Mouse (Mus musculus) erythroblast, adult 5-6 weeks (primary cell): Measurements from ENCODE around the gene Col25a1. TPM values are rescaled to one million over a fixed set of nuclear protein-coding genes. Genes with fewer than 3 reads are reported as not detected.

Experiments
- ATAC-seq: replicated peaks from 2 replicates; pipeline ENCODE4 v1.8.0; 2016; ENCODE audit warnings: moderate number of reproducible peaks, mild to moderate bottlenecking, moderate TSS enrichment, inconsistent platforms; ENCODE audit not compliant: poor library complexity, low FRiP score, severe bottlenecking
- total RNA-seq, 2 experiments: library from RNA; stranded (forward) in 1 of 2; stranded (reverse) in 1 of 2; fragments of 150-400 nt in 1 of 2; fragments of 200-764, 138-1000 nt in 1 of 2; gene quantifications; 2 replicates each; pipeline versions ENCODE4 v1.2.3 to v1.2.4; 2015 to 2017; ENCODE audit warnings: low replicate concordance in 2 of 2

The Col25a1 gene
- total RNA-seq, 2 experiments from 2014 or later: 0.09 TPM; not detected in 1

GRCm38 (mm10) chr3:130418951-130419350 lies 287.6 kb downstream of the Col25a1 start:
- no peak for ATAC-seq

GRCm38 (mm10) chr3:130428796-130429195 lies 297.5 kb downstream of the Col25a1 start:
- no peak for ATAC-seq

DNA sequence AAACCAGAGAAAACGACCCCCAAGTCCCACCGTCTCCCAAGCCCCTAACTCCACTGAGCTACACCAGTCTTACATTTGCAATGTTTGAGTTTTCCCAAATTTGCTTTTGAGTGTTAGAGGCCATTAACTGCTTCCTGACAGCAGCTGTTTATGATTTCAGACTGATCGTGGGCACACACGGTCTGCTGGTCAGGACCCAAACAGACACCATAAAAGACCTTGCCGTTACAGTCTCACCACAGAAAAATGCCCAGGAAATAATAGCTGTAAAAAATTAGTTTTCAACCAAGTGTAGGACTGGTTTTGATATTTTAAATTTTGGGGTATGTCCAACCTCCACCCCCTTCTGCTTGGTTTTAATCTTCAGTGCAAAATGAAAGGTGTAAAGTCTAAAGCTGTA lies 298.8 kb downstream of the Col25a1 start:
- no peak for ATAC-seq

- no peak for ATAC-seq
These were observed 301.5 kb downstream of the Col25a1 start for GRCm38 (mm10) chr3:130432818-130433217.

DNA sequence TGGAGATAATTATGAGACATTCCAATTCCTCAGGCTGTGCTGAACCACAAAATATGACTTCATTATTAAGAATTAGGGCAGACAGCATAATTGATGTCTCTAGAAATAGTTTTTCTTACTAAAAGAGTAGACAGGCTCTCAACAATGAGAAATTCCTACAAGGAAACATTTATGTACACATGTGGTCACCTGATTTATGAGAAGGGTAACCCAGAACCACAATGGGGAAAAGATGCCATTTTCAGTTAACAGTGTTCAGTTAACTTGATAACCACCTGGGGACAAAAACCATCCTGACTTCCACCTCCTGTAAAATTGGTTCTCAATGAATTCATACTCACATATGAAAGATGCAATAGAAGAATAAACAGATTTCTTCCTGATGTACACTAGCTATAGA lies 305.7 kb downstream of the Col25a1 start:
- no peak for ATAC-seq

DNA sequence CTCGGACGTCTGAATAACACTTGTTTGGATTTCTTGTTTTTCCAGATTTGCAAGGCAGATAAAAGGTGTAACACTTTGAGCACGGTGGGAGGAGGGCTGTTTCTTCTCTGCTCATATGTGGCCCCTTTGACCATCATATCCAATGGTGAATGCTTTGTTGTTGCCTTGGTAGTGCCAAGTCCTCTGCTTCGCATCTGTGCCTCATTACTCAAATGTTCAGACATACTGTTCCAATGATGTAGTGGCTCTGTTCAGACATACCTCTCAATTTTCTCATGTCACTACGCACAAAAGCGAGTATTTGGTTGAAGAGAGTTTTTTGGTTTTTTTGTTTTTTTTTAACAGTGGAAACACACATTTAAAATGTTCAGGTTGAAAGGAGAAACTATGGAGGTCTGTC lies 308.5 kb downstream of the Col25a1 start:
- no peak for ATAC-seq

DNA sequence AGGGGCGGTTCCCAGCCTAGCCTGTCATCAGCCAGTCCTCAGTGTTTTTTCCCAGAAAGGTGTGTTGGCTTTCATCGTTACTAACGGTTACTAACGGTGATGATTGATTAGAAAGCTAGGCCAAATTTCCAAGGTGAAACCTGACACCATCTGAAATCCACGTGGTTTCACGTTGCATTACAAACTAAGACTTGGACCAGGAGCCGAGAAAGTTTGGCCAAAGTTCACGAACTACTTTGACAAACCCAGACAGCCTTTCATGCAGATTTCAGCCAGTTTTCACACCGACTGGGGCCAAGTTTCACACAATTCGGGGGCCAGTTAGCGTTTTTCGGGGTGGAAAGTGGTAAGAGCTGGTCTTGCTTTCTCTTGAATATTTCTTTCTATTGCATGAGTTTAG lies 309.4 kb downstream of the Col25a1 start:
- no peak for ATAC-seq

DNA sequence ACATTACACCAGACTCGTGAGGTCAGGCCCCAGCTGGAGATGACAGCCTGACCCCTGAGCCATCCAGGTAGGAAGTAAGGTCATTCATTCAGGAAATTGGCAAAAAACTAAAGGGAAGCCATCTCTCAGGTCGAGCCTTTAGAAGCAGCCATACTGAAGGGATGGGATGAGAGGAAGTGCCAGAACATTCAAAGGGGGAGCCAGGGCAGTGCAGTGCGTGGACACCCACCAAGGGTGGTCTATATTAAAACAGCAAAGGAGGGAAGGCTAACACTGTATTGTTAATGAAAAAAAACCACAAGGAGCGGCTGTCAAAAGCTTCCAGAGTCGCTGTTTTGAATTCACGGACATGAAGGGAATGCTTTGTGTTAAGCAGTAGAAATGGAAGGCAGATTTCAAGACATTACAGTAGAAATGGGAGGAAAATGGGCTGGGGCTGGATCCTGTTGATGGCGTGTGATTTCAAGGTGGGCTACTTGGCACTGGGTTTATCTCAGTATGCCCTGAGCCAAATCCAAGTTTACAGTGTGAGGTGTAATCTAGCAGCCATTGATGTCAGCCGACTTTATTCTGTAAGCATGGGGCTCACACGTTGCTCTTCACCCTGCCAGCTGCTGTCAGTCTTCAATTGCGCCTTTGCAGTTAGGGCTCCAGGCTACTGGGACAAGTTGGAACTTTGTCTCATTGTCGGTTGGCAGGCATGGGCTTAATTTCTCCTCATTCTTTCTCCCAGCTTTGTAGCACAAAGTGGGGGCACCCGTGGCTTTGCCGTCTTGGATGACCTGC lies 312.7 kb downstream of the Col25a1 start:
- ATAC-seq: no peak

GRCm38 (mm10) chr3:130449864-130450263 lies 318.6 kb downstream of the Col25a1 start:
- ATAC-seq: no peak

- no peak for ATAC-seq
These were observed 334.1 kb downstream of the Col25a1 start for GRCm38 (mm10) chr3:130465371-130465770.

DNA sequence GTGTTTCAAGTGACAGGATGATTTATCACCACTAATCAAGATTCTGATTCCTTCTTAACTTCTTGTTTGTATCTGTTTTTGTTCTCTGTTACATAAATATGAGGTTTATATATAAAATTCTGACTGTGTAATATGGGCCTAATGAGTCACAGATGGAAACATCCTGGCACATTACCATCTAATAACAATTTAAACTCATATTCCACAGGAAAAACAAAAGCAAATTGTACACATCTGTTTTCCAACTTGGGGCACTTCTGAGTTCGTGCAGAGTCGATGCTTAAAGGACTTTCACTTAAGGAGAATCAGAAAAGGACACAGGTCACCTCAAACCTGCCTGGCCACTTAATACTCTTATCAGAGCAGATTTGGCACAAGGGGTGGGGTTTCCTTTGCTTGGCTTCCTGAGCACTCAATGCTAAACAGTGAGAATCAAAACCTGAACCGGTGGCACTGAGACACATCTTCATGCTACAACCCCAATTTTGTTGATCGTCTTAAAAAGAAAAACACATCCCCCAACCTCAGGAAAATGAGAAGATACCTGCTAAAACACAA lies 342.0 kb downstream of the Col25a1 start:
- no peak for ATAC-seq

DNA sequence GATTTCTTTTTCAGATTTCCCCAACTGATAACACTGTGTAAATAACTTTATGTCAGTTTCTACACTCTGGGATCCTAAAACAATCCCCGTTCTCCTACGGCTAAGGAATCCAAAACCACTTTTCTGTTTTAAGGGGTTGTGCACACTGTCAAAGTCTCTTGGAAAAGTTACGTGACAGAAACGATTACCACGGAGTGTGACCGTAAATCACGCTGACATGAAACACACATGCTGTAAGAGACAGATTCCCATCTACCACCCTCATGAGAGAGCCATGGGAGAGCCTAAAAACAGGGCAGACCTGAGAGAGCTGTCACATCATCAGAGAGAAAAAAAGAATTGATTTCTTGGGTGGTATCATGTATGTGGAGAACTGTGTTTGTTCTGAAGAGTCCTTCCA lies 342.7 kb downstream of the Col25a1 start:
- ATAC-seq: no peak

GRCm38 (mm10) chr3:130482513-130482912 lies 351.2 kb downstream of the Col25a1 start:
- no peak for ATAC-seq

DNA sequence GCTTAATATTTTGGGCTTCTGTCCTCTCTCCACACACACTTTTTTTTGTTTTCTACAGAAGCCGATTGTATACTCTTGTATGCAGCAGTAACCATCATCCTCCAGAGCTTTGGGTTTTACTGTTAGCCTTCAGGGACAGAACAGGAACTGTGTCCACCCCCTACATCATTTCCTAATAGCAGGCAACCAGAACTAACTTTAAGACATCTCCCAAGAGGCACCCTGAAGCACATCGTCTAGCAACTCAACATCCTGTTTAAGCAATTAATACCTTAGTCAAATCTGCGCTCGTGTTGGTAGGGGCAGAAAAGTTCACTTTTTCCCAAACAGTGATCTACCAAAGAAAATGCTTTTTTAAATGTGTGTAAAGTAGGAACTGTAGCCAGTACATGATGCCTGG lies 357.5 kb downstream of the Col25a1 start:
- no peak for ATAC-seq

DNA sequence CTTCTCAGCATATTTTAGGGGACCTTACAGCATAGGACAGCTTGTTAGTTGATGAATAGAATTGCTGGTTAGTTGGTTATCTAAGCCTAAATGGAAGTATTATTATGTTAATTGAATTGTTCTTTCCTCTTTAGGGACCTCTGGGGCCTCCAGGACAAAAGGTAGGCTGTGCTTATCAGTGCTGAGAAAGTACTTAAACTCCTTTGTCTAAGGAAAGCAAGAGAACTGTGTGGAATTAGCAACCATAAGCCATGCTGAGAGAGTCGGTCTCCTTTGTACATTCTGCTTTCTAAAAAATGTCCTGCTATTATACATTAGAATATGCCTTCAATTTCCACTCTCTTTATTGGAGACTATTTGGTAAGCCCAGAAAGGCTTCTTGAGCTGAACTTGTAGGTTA lies 362.9 kb downstream of the Col25a1 start:
- ATAC-seq: no peak

DNA sequence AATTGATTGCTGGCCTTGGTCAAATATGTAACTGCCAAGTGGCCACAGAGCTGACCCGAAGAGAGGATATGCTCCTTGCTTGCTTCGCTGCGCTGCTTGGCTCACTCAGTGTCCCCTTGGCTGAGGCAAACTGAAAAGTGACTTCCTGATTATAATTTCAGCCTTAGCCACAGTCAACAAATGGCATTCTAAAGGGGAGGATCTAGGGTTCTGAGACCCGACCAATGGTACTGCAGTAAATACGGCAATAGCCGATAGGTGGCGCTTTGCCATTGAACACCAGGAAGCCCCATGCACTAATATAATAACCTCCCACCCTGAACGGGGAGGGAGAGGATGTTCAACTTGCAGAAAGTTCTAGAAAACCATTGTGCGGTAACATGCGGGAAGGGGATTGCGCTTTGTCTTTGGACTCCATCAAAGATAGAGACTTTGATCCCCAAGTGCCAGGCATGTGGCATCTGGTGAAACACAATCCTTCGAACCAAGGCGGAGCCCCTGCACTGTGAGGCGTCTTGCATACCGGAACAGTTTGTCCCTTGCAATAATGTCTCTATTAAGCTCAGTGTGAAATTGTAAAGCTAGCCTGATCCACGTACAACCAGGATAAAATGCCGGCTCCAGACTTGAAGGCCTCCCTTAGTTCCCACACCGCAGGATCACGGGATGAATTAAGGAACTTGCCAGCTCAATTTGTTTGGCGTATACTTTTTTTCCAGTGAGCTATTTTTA lies 363.5 kb downstream of the Col25a1 start:
- ATAC-seq: no peak

DNA sequence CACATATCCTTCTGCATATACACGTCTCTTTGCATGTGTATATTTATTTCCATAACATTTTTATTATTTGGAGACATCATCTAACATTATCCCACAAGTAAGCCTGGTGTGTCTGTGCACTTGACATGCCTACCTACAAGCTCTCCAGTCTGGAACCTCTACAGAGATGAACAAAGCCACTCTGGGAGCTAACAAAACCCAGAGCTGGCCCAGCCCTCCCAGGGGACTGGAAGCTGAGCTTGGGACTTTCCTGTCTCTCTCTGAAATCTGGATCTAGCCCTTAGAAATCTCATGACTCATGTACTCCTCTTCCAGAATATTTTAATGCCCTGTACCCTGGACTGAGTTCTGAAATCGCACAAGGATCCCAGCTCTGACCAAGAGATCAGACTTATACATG lies 365.7 kb downstream of the Col25a1 start:
- no peak for ATAC-seq

GRCm38 (mm10) chr3:130501713-130502112 lies 370.4 kb downstream of the Col25a1 start:
- ATAC-seq: no peak

- no peak for ATAC-seq
These were observed 377.0 kb downstream of the Col25a1 start for GRCm38 (mm10) chr3:130508330-130508729.

GRCm38 (mm10) chr3:130518457-130518879 lies 387.2 kb downstream of the Col25a1 start:
- no peak for ATAC-seq
